Mouse (Mus musculus): ENCODE measurements around the gene Gin1. TPM values are rescaled to one million over a fixed set of nuclear protein-coding genes. Genes with fewer than 3 reads are reported as not detected.

Gene Gin1
- polyA plus RNA-seq, 2 experiments from 2014 or later, result 27.2 to 31.3 TPM

- no peak for ATAC-seq
Observed at GRCm38 (mm10) chr1:97788490-97788889, 18.5 kb downstream of the Gin1 start.

GRCm38 (mm10) chr1:97794110-97794509 lies 24.1 kb downstream of the Gin1 start:
- no peak for ATAC-seq

GRCm38 (mm10) chr1:97795936-97796335 lies 26.0 kb downstream of the Gin1 start:
- no peak for ATAC-seq

GRCm38 (mm10) chr1:97802207-97802902 lies 32.4 kb downstream of the Gin1 start:
- ATAC-seq, result peak; percentile 45

- no peak for ATAC-seq
Observed at GRCm38 (mm10) chr1:97804520-97804919, 34.5 kb downstream of the Gin1 start.

- peak; percentile 70 for ATAC-seq
Observed at GRCm38 (mm10) chr1:97809255-97809912, 39.4 kb downstream of the Gin1 start.

GRCm38 (mm10) chr1:97821282-97821681 lies 51.3 kb downstream of the Gin1 start:
- no peak for ATAC-seq

- no peak for ATAC-seq
Observed at GRCm38 (mm10) chr1:97822203-97822602, 52.2 kb downstream of the Gin1 start.

- no peak for ATAC-seq
Observed at GRCm38 (mm10) chr1:97822904-97823303, 52.9 kb downstream of the Gin1 start.

GRCm38 (mm10) chr1:97827566-97827965 lies 57.6 kb downstream of the Gin1 start:
- ATAC-seq, result no peak

GRCm38 (mm10) chr1:97828087-97828486 lies 58.1 kb downstream of the Gin1 start:
- ATAC-seq, result no peak

- ATAC-seq, result no peak
Observed at GRCm38 (mm10) chr1:97833466-97834353, 63.7 kb downstream of the Gin1 start.

GRCm38 (mm10) chr1:97834354-97834822 lies 64.4 kb downstream of the Gin1 start:
- ATAC-seq, result no peak

Other genes starting within 250 kb of the Gin1 start
- 10 to 100 TPM; 15.2 to 16.1 TPM for gene D1Ertd622e, start 108.1 kb upstream of the Gin1 start, polyA plus RNA-seq (2017; shearing (Covaris generic))
- 10 to 100 TPM; 27.8 to 33.8 TPM for gene Ppip5k2, start 239 bp downstream of the Gin1 start, polyA plus RNA-seq (2017; shearing (Covaris generic))

All from CD4-positive, CD25-positive, alpha-beta regulatory T cell, adult 4 months (primary cell).